Mouse (Mus musculus): Measurements from ENCODE around the gene Kcnk3. TPM values are rescaled to one million over a fixed set of nuclear protein-coding genes. Genes with fewer than 3 reads are reported as not detected.

The Kcnk3 gene
- polyA plus RNA-seq, 1 experiment, result not detected

- no peaks in the 10 kb centered on the region for H3K36me3 ChIP-seq (ENCODE audit: control insufficient read depth, insufficient read depth)
- no peak overlapping the region for H3K4me3 ChIP-seq (ENCODE audit: insufficient read depth, poor library complexity, severe bottlenecking)
- H3ac ChIP-seq (ENCODE audit: control insufficient read depth, insufficient read length, low read depth), result no peak overlapping the region
- TF ChIP-seq MAX (IDR thresholded peaks at IDR 0.05) (no peak), USF1 (IDR thresholded peaks at IDR 0.05; ENCODE audit: low read depth) (no peak), MYOG (IDR thresholded peaks at IDR 0.05; ENCODE audit: control insufficient read depth, extremely low read depth, insufficient read length) (no peak), CTCF (IDR thresholded peaks at IDR 0.05; ENCODE audit: control insufficient read depth, insufficient read depth, insufficient read length) (no peak), FOSL1 (IDR thresholded peaks at IDR 0.05; ENCODE audit: insufficient read depth, low read length, poor library complexity, severe bottlenecking) (no peak), MYOD1 (IDR thresholded peaks at IDR 0.05; ENCODE audit: control insufficient read depth, insufficient read length, low read depth) (no peak), CEBPB (IDR thresholded peaks at IDR 0.05; ENCODE audit: low read depth) (no peak)
- peaks cover 65% of the 10 kb centered on the region for H3K27me3 ChIP-seq (ENCODE audit: control insufficient read depth, insufficient read depth, insufficient read length)
- no peaks in the 10 kb centered on the region for H3K79me2 ChIP-seq (ENCODE audit: control insufficient read depth, insufficient read depth)
- no peaks in the 10 kb centered on the region for H3K79me3 ChIP-seq (ENCODE audit: low read depth)
Measured at GRCm38 (mm10) chr5:30577654-30578310, 10.2 kb upstream of the Kcnk3 start.

- H3K79me2 ChIP-seq (ENCODE audit: control insufficient read depth, insufficient read depth), result no peaks in the 10 kb centered on the region
Measured at GRCm38 (mm10) chr5:30578445-30579080, 9.4 kb upstream of the Kcnk3 start.

GRCm38 (mm10) chr5:30580725-30581124, 7.2 kb upstream of the Kcnk3 start:
- TF ChIP-seq FOSL1 (IDR thresholded peaks at IDR 0.05; ENCODE audit: insufficient read depth, low read length, poor library complexity, severe bottlenecking) (no peak), MAX (IDR thresholded peaks at IDR 0.05) (no peak), MYOD1 (IDR thresholded peaks at IDR 0.05; ENCODE audit: control insufficient read depth, insufficient read length, low read depth) (no peak), MYOG (IDR thresholded peaks at IDR 0.05; ENCODE audit: control insufficient read depth, extremely low read depth, insufficient read length) (no peak), CTCF (IDR thresholded peaks at IDR 0.05; ENCODE audit: control insufficient read depth, insufficient read depth, insufficient read length) (no peak), CEBPB (IDR thresholded peaks at IDR 0.05; ENCODE audit: low read depth) (no peak), USF1 (IDR thresholded peaks at IDR 0.05; ENCODE audit: low read depth) (no peak)
- Histone ChIP-seq H3K79me2 (ENCODE audit: control insufficient read depth, insufficient read depth) (no peaks in the 10 kb centered on the region), H3K79me3 (ENCODE audit: low read depth) (no peaks in the 10 kb centered on the region), H3ac (ENCODE audit: control insufficient read depth, insufficient read length, low read depth) (no peak overlapping the region), H3K4me3 (ENCODE audit: insufficient read depth, poor library complexity, severe bottlenecking) (no peak overlapping the region), H3K36me3 (ENCODE audit: control insufficient read depth, insufficient read depth) (no peaks in the 10 kb centered on the region), H3K27me3 (ENCODE audit: control insufficient read depth, insufficient read depth, insufficient read length) (peaks cover 82% of the 10 kb centered on the region)

More at GRCm38 (mm10) chr5:30578445-30579080, 9.4 kb upstream of the Kcnk3 start:
- no peaks in the 10 kb centered on the region for H3K36me3 ChIP-seq (ENCODE audit: control insufficient read depth, insufficient read depth)
- TF ChIP-seq MAX (IDR thresholded peaks at IDR 0.05), result no peak
- no peak for TF ChIP-seq MYOD1 (IDR thresholded peaks at IDR 0.05; ENCODE audit: control insufficient read depth, insufficient read length, low read depth)
- H3K79me3 ChIP-seq (ENCODE audit: low read depth), result no peaks in the 10 kb centered on the region
- H3K27me3 ChIP-seq (ENCODE audit: control insufficient read depth, insufficient read depth, insufficient read length), result peaks cover 71% of the 10 kb centered on the region
- no peak overlapping the region for H3ac ChIP-seq (ENCODE audit: control insufficient read depth, insufficient read length, low read depth)
- no peak overlapping the region for H3K4me3 ChIP-seq (ENCODE audit: insufficient read depth, poor library complexity, severe bottlenecking)

- TF ChIP-seq MAX (IDR thresholded peaks at IDR 0.05) (no peak), MYOD1 (IDR thresholded peaks at IDR 0.05; ENCODE audit: control insufficient read depth, insufficient read length, low read depth) (no peak), USF1 (IDR thresholded peaks at IDR 0.05; ENCODE audit: low read depth) (no peak), MYOG (IDR thresholded peaks at IDR 0.05; ENCODE audit: control insufficient read depth, extremely low read depth, insufficient read length) (no peak), CEBPB (IDR thresholded peaks at IDR 0.05; ENCODE audit: low read depth) (no peak)
- Histone ChIP-seq H3K4me3 (ENCODE audit: insufficient read depth, poor library complexity, severe bottlenecking) (no peak overlapping the region), H3K36me3 (ENCODE audit: control insufficient read depth, insufficient read depth) (no peaks in the 10 kb centered on the region), H3K79me3 (ENCODE audit: low read depth) (no peaks in the 10 kb centered on the region), H3ac (ENCODE audit: control insufficient read depth, insufficient read length, low read depth) (no peak overlapping the region), H3K27me3 (ENCODE audit: control insufficient read depth, insufficient read depth, insufficient read length) (peaks cover 85% of the 10 kb centered on the region), H3K79me2 (ENCODE audit: control insufficient read depth, insufficient read depth) (no peaks in the 10 kb centered on the region)
Measured at GRCm38 (mm10) chr5:30582017-30582416, 6.0 kb upstream of the Kcnk3 start.

- Histone ChIP-seq H3K27me3 (ENCODE audit: control insufficient read depth, insufficient read depth, insufficient read length) (peaks cover 73% of the 10 kb centered on the region), H3ac (ENCODE audit: control insufficient read depth, insufficient read length, low read depth) (no peak overlapping the region), H3K79me3 (ENCODE audit: low read depth) (no peaks in the 10 kb centered on the region), H3K79me2 (ENCODE audit: control insufficient read depth, insufficient read depth) (no peaks in the 10 kb centered on the region), H3K4me3 (ENCODE audit: insufficient read depth, poor library complexity, severe bottlenecking) (no peak overlapping the region), H3K36me3 (ENCODE audit: control insufficient read depth, insufficient read depth) (no peaks in the 10 kb centered on the region)
- no peak for TF ChIP-seq CEBPB (IDR thresholded peaks at IDR 0.05; ENCODE audit: low read depth)
- TF ChIP-seq MAX (IDR thresholded peaks at IDR 0.05), result no peak
Measured at GRCm38 (mm10) chr5:30586616-30587015, 1.4 kb upstream of the Kcnk3 start.

GRCm38 (mm10) chr5:30587101-30587500, 869 bp upstream of the Kcnk3 start:
- Histone ChIP-seq H3K27me3 (ENCODE audit: control insufficient read depth, insufficient read depth, insufficient read length) (peaks cover 73% of the 10 kb centered on the region), H3K36me3 (ENCODE audit: control insufficient read depth, insufficient read depth) (no peaks in the 10 kb centered on the region), H3ac (ENCODE audit: control insufficient read depth, insufficient read length, low read depth) (no peak overlapping the region), H3K79me3 (ENCODE audit: low read depth) (no peaks in the 10 kb centered on the region), H3K4me3 (ENCODE audit: insufficient read depth, poor library complexity, severe bottlenecking) (no peak overlapping the region), H3K79me2 (ENCODE audit: control insufficient read depth, insufficient read depth) (no peaks in the 10 kb centered on the region)
- TF ChIP-seq CEBPB (IDR thresholded peaks at IDR 0.05; ENCODE audit: low read depth) (no peak), USF1 (IDR thresholded peaks at IDR 0.05; ENCODE audit: low read depth) (no peak), MAX (IDR thresholded peaks at IDR 0.05) (no peak), FOSL1 (IDR thresholded peaks at IDR 0.05; ENCODE audit: insufficient read depth, low read length, poor library complexity, severe bottlenecking) (no peak), MYOD1 (IDR thresholded peaks at IDR 0.05; ENCODE audit: control insufficient read depth, insufficient read length, low read depth) (no peak), MYOG (IDR thresholded peaks at IDR 0.05; ENCODE audit: control insufficient read depth, extremely low read depth, insufficient read length) (no peak), CTCF (IDR thresholded peaks at IDR 0.05; ENCODE audit: control insufficient read depth, insufficient read depth, insufficient read length) (no peak)
